Mouse (Mus musculus) thymus, adult 2 months (tissue): ENCODE results near the gene E130309D02Rik.

Experiments
- CTCF ChIP-seq: fragments of 200-500 bp; IDR thresholded peaks from 2 replicates; pipeline ENCODE4 v1.5.1; 2012; ENCODE audit warnings: mild to moderate bottlenecking, control low read depth, low read length, moderate library complexity, borderline replicate concordance; ENCODE audit not compliant: control insufficient read depth, poor library complexity, insufficient read depth; ENCODE audit errors: extremely low read depth
- POLR2A ChIP-seq: fragments of 200-500 bp; IDR thresholded peaks from 2 replicates; pipeline ENCODE4 v1.6.1; 2012; ENCODE audit warnings: mild to moderate bottlenecking, low read length, control low read depth, moderate library complexity; ENCODE audit not compliant: control insufficient read depth, poor library complexity, insufficient read depth; ENCODE audit errors: extremely low read depth

DNA sequence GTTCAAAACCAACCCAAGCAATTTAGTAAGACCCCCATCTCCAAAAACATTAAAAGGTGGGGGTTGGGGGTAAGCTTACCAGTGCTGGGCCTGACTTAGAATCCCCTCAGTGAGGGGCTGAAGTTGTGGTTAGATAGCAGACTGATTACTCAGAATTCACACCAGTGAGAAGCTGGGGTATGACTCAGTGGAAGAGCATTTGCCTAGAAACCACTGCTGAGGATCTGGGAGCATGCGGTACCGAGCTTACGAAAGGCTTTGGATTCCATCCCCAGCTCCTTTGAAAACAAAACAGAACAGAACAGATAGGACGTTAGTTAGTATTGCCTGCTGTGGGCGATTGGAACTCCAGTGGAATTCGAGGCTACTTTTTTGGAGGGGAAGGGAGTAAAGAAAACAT, 43.5 kb downstream of the E130309D02Rik start:
- TF ChIP-seq CTCF, result no peak
- TF ChIP-seq POLR2A, result no peak
